Mouse (Mus musculus): ENCODE data around the gene Loxl4.

DNA sequence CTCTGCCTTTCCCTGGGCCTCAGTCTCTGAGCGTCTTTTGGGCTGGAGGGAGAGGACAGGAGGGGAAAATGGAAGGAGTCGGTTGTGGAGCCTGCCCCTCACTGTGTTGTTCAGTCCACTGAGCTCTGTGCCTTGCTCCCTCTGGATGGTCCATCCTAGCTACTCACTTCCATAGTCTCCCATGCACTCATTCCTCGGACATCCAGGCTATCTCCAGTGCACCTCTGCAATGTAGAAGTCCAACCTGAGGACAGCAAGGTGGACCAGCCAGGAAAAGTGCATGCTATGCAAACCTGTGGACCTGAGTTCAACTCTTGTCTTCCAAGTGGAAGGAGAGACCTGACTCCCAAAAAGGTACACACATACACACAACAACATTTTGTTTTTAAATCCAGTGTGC lies 12.0 kb downstream of the Loxl4 start:
- no peak for TF ChIP-seq CTCF (IDR thresholded peaks at IDR 0.05)
- no peak for TF ChIP-seq EP300 (IDR thresholded peaks at IDR 0.05)

Measured in lung, postnatal 0 days (tissue).